Mouse (Mus musculus) frontal cortex, adult (tissue): Measurements from ENCODE around the gene Nacc2.

ENCODE experiments used
- ATAC-seq: cut with Nextera tagmentation; 2 replicates; pipeline ENCODE4 v1.9.2; 2017; ENCODE audit warnings: mild to moderate bottlenecking, moderate library complexity, mixed read lengths; ENCODE audit not compliant: low TSS enrichment

Gene Nacc2

GRCm38 (mm10) chr2:26123079-26123648, at the start of gene Nacc2:
TSS of gene Nacc2 (minus strand) at chr2:26123220.
- no peak for ATAC-seq

DNA sequence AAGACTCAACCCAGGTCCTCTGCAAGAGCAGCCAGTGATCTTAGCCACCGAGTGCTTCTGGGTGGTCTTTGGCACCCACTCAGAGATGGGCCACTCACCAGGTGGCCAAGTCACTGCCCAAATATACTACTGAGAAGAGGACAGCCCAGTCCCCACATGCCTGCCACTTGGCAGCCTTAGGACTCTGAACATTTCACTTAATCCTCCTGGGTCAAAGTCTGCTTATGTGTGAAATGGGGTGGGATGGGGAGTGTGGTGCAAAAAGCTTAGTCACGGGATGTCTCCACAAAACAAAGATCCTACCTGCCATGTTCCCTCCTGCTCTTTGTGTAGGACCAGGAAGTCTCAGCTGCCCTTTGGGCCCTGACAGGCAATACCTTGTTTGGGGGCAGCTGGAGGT, 49.1 kb upstream of the Nacc2 start:
- no peak for ATAC-seq

DNA sequence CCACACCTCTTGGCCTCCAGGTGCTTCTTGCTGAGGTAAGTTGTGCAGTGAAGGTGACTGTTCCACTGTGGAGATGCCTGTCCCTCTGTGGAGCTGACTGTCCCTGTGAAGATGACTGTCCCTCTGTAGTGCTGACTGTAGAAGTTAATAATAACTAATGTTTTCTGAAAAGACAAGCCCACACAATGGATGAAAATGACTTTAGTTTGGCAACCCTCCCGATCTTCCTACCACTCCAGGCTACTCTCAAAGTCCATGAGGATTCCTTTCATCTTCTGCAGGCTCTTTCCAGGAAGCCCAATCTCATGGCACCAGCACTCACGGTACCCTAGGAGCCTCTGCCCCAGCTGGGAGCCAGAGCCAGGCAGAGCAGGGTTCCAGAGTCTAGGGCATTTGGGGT, 47.4 kb upstream of the Nacc2 start:
- no peak for ATAC-seq

DNA sequence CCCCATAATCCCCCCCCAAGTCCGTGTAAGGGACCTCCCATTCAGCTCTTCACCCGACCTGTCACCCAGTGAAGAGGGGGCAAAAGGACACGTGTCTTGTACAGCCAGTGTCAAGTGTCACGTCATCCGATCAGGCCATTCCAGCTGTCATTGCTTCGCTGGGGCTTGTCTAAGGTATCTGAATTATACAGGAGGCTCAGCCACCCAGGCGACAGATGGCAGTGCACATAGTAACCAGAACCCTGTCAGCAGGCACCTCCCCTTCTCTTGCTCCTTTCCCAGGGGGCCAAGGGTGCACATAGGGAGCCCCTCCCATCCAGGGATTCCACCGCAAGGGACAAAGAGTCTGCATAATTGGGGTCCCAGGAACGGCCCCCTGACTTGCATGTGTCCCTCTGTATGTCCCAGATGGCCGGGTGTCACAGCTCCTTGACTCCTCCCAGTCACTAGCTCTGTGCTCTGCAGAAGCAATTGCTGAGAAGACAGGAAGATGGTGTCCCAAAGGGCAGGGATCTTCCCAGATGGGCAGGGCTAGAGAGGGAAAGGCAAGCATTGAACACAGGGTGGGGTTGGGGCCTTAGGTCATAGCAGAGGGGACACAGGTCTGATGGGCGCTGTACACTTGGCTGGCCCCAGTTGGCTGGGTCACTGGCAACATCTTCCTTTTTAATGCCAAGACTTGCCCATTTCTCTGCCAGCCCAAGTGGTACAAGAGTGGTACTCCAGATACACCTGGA, 46.0 kb upstream of the Nacc2 start:
- ATAC-seq = no peak

GRCm38 (mm10) chr2:26166890-26167289, 43.9 kb upstream of the Nacc2 start:
- no peak for ATAC-seq

DNA sequence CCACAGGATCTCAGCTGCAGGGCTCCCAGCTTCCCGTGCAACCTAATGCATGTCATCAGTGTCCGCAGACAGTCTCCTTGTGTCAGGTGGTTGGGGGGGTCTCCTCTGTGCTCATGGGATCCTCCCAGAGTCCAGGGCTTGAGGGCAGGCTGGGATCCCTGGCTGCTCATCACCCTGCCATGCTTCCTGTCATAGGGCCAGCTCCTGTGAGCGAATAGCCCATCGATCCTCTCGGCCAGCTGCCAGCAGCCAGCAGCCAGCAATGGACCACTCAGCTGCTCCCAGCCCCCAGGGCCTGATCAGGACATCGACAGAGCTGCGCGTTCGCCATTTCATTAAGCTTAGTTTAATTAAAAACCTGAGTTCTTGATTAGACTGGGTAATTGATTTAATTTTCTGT, 35.0 kb upstream of the Nacc2 start:
- no peak for ATAC-seq

GRCm38 (mm10) chr2:26156191-26156977, 33.4 kb upstream of the Nacc2 start:
- no peak for ATAC-seq

- no peak for ATAC-seq
Measured at GRCm38 (mm10) chr2:26155737-26156136, 32.7 kb upstream of the Nacc2 start.

GRCm38 (mm10) chr2:26154586-26154985, 31.6 kb upstream of the Nacc2 start:
- ATAC-seq = no peak

DNA sequence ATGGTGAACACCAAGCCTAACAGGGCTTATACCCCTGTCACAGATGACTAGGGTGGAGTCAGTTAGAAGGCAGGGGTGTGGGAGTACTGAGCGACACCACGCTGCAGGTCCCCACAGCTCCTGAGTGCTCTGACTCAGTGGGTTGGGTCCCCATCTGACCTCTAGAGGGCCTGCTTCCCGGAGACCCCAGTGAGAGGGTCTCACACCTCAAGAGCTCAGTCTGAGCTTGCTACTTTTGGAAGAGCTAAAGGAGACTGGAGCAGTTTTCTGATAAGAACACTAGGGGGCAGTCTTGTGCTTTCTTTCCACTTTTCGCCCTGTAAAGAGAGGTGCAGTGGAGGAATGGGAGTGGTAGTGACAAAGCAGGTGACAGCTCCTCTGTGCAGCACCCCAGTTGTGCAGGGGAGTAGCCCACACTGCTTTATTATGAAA, 30.9 kb upstream of the Nacc2 start:
- peak; percentile 62; the same call in 1 of the 2 replicates for ATAC-seq

- no peak for ATAC-seq
Measured at GRCm38 (mm10) chr2:26153295-26153694, 30.3 kb upstream of the Nacc2 start.

GRCm38 (mm10) chr2:26147706-26148370, 24.8 kb upstream of the Nacc2 start:
- ATAC-seq = no peak

- no peak for ATAC-seq
Measured at GRCm38 (mm10) chr2:26146337-26147042, 23.5 kb upstream of the Nacc2 start.

DNA sequence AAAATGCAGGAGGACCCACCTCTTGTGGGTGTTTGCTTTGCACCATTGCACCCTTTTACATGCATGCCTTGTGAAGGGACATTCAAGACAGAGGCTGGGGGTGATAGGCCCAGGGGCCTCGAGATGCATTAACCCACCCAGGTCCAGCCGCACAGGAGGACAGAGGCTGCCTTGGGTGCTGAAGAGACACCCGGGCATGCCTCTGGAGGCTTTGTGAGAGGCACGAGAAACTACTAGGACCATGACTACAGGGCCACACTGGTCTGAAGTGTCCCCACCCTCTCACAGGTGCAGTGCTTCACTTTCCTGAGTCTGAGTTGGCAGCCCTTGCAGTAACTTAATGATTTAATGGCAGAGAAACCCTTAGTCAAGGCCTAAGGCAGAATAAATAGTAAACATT, 22.1 kb upstream of the Nacc2 start:
- no peak for ATAC-seq

- no peak for ATAC-seq
Measured at GRCm38 (mm10) chr2:26144331-26144730, 21.3 kb upstream of the Nacc2 start.

DNA sequence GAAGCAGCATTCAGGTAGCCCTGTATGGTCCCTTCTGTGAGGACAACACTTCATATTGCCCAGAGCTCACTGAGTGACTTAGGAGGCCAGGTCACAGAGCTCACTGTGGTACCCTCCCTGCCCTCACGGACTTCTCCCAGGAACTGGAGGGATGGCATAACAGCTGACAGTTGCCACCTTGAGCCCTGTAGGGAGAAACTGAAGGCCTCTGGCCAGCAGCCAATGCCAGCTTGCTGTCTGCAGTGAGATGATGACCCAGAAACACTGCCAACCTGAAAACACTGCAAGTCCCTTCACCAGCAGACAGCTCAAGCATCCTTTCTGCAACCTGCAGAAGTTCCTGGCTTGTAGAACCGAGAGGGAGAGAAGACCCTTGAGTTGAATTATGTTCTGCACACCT, 20.5 kb upstream of the Nacc2 start:
- no peak for ATAC-seq

DNA sequence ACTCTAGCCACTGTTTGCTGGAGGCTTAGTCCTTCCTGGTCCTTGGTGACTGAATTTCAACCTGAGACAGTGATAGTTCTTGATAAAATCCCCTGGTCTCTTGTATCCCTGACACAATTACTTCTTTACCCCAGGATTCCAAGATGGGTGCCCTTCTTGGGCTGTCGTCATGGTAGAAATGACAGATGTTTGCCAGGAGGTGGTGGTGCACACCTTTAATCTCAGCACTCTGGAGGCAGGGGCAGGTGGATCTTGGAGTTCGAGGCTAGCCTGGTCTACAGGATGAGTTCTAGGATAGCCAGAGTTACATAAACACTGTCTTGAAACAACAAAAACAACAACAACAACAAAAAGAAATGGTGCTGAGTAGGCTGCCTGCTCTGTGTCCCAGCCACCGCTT, 20.0 kb upstream of the Nacc2 start:
- ATAC-seq = no peak

DNA sequence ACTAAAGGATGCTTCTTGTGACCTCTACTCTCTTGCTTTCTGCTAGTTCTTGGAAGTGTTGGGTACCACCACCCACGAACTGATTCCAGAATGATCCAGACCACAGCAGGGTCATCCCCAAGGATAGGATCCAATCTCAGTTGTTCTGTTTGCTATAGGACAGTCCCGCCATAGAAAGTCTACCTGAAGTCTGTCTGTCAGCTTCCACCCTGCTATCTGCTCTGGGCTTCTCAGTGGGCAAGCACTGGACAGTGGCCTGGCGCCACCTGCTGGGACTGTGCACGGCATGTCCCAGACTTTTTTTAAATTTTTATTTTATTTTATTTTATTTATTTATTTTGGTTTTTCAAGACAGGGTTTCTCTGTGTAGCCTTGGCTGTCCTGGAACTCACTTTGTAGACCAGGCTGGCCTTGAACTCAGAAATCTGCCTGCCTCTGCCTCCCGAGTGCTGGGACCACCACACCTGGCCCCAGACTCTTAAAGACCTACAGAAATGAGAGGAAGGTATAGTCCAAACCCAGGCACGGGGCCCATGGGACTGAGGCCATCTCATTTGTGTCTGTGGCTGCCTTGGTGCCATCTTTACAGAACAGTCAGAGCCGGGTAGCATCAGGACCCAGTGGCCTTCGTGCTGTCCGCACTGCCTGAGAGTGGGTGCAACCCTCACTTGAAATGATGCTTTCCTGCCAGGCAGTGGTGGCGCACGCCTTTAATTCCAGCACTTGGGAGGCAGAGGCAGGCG, 19.0 kb upstream of the Nacc2 start:
- ATAC-seq = no peak

DNA sequence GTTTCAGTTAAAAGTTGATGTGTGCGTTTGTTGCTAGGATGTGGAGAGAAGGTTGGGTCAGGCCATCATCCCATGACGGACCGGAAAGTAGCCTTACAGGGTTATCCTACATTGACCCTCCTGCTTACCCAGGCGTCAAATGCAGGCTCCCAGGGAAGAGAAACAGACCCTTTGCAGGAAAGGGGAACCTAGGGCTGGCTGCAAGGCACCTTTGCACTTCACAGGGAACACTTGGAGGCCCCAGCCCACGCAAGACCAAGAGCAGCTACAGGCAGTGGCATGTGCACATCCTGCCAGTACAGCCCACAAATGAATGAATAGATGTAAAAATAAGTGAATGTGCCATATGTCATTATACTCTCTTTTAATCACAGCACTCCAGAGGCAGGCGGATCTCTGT, 17.9 kb upstream of the Nacc2 start:
- peak; percentile 1; the same call in 1 of the 2 replicates for ATAC-seq

DNA sequence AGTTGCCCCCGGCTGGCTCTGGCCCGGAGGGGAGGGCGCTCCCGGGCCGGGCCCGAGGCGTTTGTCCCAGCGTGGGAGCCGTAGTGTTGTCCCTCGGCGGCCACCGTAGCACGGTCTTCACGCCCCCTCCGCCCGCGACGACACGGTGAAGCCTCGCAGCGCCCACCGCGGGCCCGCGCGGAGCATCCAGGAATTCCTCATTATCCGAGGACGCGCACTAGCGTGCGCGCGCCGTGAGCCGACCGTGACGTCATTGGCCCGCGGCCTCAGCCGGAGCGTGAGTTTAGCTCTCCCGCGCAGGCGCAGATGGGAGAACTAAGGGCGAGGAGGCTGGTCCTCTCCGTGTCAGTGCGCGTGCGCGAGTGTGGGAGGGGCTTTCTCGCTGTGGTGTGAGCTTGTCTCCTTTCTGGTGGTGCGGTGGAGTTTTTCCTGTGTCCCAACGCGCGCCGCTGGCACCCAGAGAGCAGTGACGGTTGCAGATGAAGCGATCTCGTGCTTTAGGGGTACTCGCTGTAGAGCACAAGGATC, 17.3 kb upstream of the Nacc2 start:
- peak; percentile 78 for ATAC-seq
